Mouse (Mus musculus): Measurements from ENCODE around the gene Auts2. TPM values are rescaled to one million over a fixed set of nuclear protein-coding genes. Genes with fewer than 3 reads are reported as not detected.

Auts2 gene
- polyA plus RNA-seq, 1 experiment from 2014 or later, result 17.0 TPM

GRCm38 (mm10) chr5:131703729-131704128 is 839.4 kb downstream of the Auts2 start:
- Histone ChIP-seq H3K4me3 (no peak overlapping the region), H3K27ac (no peak overlapping the region), H3K27me3 (no peaks in the 10 kb centered on the region), H3K9me3 (no peaks in the 10 kb centered on the region), H3K4me1 (no peaks in the 10 kb centered on the region), H3K9ac (no peak overlapping the region), H3K4me2 (no peak overlapping the region), H3K36me3 (no peaks in the 10 kb centered on the region)
- 63% methylated on average over 6 of the region's 6 CpGs for WGBS
- no peak for ATAC-seq (ENCODE audit: borderline replicate concordance, extremely low read depth, low FRiP score, low TSS enrichment)

- Histone ChIP-seq H3K9ac (no peak overlapping the region), H3K9me3 (no peaks in the 10 kb centered on the region), H3K4me1 (no peaks in the 10 kb centered on the region), H3K27me3 (no peaks in the 10 kb centered on the region), H3K4me2 (no peak overlapping the region), H3K27ac (no peak overlapping the region), H3K4me3 (no peak overlapping the region), H3K36me3 (no peaks in the 10 kb centered on the region)
- no peak for ATAC-seq (ENCODE audit: borderline replicate concordance, extremely low read depth, low FRiP score, low TSS enrichment)
- 78% methylated on average over 6 of the region's 6 CpGs for WGBS
Observed at GRCm38 (mm10) chr5:131702840-131703392, 840.2 kb downstream of the Auts2 start.

- no peaks in the 10 kb centered on the region for H3K4me1 ChIP-seq
- H3K9me3 ChIP-seq, result no peaks in the 10 kb centered on the region
- H3K36me3 ChIP-seq, result no peaks in the 10 kb centered on the region
- no peak overlapping the region for H3K27ac ChIP-seq
- H3K4me2 ChIP-seq, result no peak overlapping the region
- no peaks in the 10 kb centered on the region for H3K27me3 ChIP-seq
- no peak overlapping the region for H3K9ac ChIP-seq
- no peak overlapping the region for H3K4me3 ChIP-seq
- no peak for ATAC-seq (ENCODE audit: borderline replicate concordance, extremely low read depth, low FRiP score, low TSS enrichment)
- WGBS, result 96% methylated on average over 7 of the region's 7 CpGs
Observed at GRCm38 (mm10) chr5:131698900-131699299, 844.2 kb downstream of the Auts2 start.

- 66% methylated on average over 1 of the region's 1 CpGs for WGBS
- Histone ChIP-seq H3K27ac (no peak overlapping the region), H3K9me3 (no peaks in the 10 kb centered on the region), H3K4me3 (no peak overlapping the region), H3K9ac (no peak overlapping the region), H3K27me3 (no peaks in the 10 kb centered on the region), H3K4me1 (no peaks in the 10 kb centered on the region), H3K36me3 (no peaks in the 10 kb centered on the region), H3K4me2 (no peak overlapping the region)
- no peak for ATAC-seq (ENCODE audit: borderline replicate concordance, extremely low read depth, low FRiP score, low TSS enrichment)
Observed at GRCm38 (mm10) chr5:131690781-131691180, 852.4 kb downstream of the Auts2 start.

DNA sequence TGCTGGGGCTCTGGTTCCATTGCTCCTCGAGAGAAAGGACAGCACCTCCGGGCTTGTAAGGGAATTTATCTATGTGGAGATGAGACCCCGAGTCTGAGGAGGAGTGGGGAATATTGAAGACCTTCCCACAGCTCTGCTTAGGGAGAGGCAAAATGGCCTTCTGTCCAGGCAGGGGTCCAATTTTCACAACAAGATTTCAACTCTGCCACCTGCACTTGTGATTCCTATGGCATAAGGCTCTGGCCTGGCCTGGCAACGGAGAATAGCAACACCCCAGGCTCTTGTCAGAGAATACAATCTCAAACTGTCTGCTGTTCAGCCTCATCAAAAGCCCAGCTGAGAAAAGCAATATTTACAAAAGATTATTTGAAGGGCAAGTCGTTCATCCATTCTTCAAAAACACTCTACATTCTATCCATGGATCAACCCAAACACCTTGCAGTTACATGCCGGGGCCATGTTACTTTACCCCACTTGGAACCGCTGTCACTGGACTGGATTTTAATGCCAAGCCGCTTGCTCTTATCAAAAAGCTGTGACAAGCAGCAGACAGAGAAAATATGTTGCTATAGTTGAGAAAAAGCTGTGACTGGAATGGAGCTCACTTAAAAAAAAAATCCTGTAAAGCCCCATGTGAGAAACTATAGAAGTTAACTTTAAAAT is 856.1 kb downstream of the Auts2 start:
- Histone ChIP-seq H3K9ac (no peak overlapping the region), H3K4me3 (no peak overlapping the region), H3K4me2 (no peak overlapping the region), H3K9me3 (no peaks in the 10 kb centered on the region), H3K36me3 (no peaks in the 10 kb centered on the region), H3K27ac (no peak overlapping the region), H3K27me3 (no peaks in the 10 kb centered on the region), H3K4me1 (no peaks in the 10 kb centered on the region)
- ATAC-seq (ENCODE audit: borderline replicate concordance, extremely low read depth, low FRiP score, low TSS enrichment), result no peak
- 55% methylated on average over 8 of the region's 8 CpGs for WGBS

- H3K36me3 ChIP-seq, result no peaks in the 10 kb centered on the region
- H3K4me2 ChIP-seq, result no peak overlapping the region
- H3K27me3 ChIP-seq, result no peaks in the 10 kb centered on the region
- no peak for ATAC-seq (ENCODE audit: borderline replicate concordance, extremely low read depth, low FRiP score, low TSS enrichment)
- whole genome bisulfite sequencing, result 83% methylated on average over 12 of the region's 12 CpGs
- H3K9me3 ChIP-seq, result no peaks in the 10 kb centered on the region
- no peak overlapping the region for H3K9ac ChIP-seq
- no peak overlapping the region for H3K4me3 ChIP-seq
- H3K27ac ChIP-seq, result no peak overlapping the region
- H3K4me1 ChIP-seq, result no peaks in the 10 kb centered on the region
Observed at GRCm38 (mm10) chr5:131680127-131680845, 862.9 kb downstream of the Auts2 start.

- H3K4me1 ChIP-seq, result no peaks in the 10 kb centered on the region
- 84% methylated on average over 1 of the region's 1 CpGs for WGBS
- H3K36me3 ChIP-seq, result no peaks in the 10 kb centered on the region
- H3K27ac ChIP-seq, result no peak overlapping the region
- H3K27me3 ChIP-seq, result no peaks in the 10 kb centered on the region
- ATAC-seq (ENCODE audit: borderline replicate concordance, extremely low read depth, low FRiP score, low TSS enrichment), result no peak
- no peak overlapping the region for H3K9ac ChIP-seq
- H3K4me3 ChIP-seq, result no peak overlapping the region
- no peaks in the 10 kb centered on the region for H3K9me3 ChIP-seq
- H3K4me2 ChIP-seq, result no peak overlapping the region
Observed at GRCm38 (mm10) chr5:131679523-131679922, 863.6 kb downstream of the Auts2 start.

- Histone ChIP-seq H3K9ac (no peak overlapping the region), H3K27me3 (no peaks in the 10 kb centered on the region), H3K4me1 (no peaks in the 10 kb centered on the region), H3K4me2 (no peak overlapping the region), H3K27ac (no peak overlapping the region), H3K9me3 (no peaks in the 10 kb centered on the region), H3K36me3 (no peaks in the 10 kb centered on the region), H3K4me3 (no peak overlapping the region)
- 87% methylated on average over 5 of the region's 5 CpGs for WGBS
- no peak for ATAC-seq (ENCODE audit: borderline replicate concordance, extremely low read depth, low FRiP score, low TSS enrichment)
Observed at GRCm38 (mm10) chr5:131677518-131677917, 865.6 kb downstream of the Auts2 start.

DNA sequence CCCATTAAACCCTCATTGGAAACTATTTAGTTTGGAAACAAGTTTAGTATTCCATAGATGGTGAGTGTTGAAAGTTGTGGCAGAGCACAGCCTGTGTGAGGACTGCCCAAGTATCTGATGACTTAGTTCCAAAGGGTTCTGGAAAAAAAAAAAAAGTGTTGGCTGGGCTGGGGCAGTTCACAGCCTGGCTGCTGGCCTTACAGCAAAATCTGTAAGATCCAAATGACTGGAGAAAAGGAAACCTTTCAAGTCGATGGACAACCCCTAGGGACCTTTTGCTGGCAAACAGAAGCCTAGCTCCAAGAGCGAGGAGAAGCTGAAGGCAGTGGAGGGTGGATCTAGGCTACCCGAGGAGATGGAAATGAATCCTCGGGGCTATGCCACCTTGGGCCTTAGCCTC is 869.4 kb downstream of the Auts2 start:
- 81% methylated on average over 4 of the region's 4 CpGs for WGBS
- no peak overlapping the region for H3K4me2 ChIP-seq
- H3K4me3 ChIP-seq, result no peak overlapping the region

DNA sequence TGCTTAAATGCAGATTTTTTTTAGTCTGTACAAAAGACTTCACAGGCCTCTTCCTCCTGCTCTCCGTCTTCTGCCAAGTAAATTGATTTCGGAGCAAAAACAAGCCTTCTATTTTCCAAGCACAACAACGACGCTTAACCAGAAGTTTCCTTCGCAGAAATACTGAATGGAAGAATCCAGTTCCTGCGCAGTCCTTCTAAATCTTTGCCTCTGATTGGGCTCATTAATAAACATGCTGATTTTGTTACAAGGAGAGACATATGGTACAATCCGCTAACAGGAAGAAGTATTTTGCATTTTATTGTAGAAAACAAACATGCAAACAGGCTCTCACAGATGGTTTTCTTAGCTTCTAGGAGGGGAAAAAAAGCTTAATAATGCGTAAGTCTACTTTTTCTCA is 878.1 kb downstream of the Auts2 start:
- ATAC-seq (ENCODE audit: borderline replicate concordance, extremely low read depth, low FRiP score, low TSS enrichment), result no peak
- Histone ChIP-seq H3K9ac (no peak overlapping the region), H3K4me2 (no peak overlapping the region), H3K4me1 (no peaks in the 10 kb centered on the region), H3K9me3 (no peaks in the 10 kb centered on the region), H3K36me3 (no peaks in the 10 kb centered on the region), H3K27me3 (no peaks in the 10 kb centered on the region), H3K27ac (no peak overlapping the region), H3K4me3 (no peak overlapping the region)
- 89% methylated on average over 8 of the region's 8 CpGs for WGBS

More for the DNA sequence above, 869.4 kb downstream of the Auts2 start:
- H3K36me3 ChIP-seq, result no peaks in the 10 kb centered on the region
- H3K27ac ChIP-seq, result no peak overlapping the region
- H3K27me3 ChIP-seq, result no peaks in the 10 kb centered on the region
- no peaks in the 10 kb centered on the region for H3K9me3 ChIP-seq
- H3K9ac ChIP-seq, result no peak overlapping the region
- H3K4me1 ChIP-seq, result no peaks in the 10 kb centered on the region
- no peak for ATAC-seq (ENCODE audit: borderline replicate concordance, extremely low read depth, low FRiP score, low TSS enrichment)

DNA sequence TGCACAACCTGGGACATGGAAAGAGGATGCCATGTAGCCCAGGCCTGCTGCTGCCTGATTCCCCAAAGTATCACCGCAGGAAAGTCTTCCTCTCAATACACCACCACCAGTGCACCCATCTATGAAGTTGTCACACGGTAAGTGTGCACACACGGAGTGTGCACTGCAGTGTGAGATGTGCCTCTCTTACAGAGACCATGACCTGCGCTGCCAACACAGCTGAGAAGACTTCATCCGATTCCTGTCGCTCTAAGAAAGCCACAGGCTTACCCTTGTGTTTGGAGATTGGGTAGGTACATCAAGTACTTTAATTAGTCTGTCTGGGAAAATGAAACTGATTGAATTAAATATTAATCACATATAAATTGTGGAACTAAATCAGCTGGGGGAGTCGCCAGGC is 878.5 kb downstream of the Auts2 start:
- Histone ChIP-seq H3K4me1 (no peaks in the 10 kb centered on the region), H3K9ac (no peak overlapping the region), H3K4me3 (no peak overlapping the region), H3K9me3 (no peaks in the 10 kb centered on the region), H3K27ac (no peak overlapping the region), H3K4me2 (no peak overlapping the region), H3K36me3 (no peaks in the 10 kb centered on the region), H3K27me3 (no peaks in the 10 kb centered on the region)
- 91% methylated on average over 7 of the region's 7 CpGs for WGBS
- ATAC-seq (ENCODE audit: borderline replicate concordance, extremely low read depth, low FRiP score, low TSS enrichment), result no peak

GRCm38 (mm10) chr5:131662657-131663056 is 880.5 kb downstream of the Auts2 start:
- Histone ChIP-seq H3K4me1 (no peaks in the 10 kb centered on the region), H3K9me3 (no peaks in the 10 kb centered on the region), H3K27me3 (no peaks in the 10 kb centered on the region), H3K27ac (no peak overlapping the region), H3K36me3 (no peaks in the 10 kb centered on the region), H3K4me2 (no peak overlapping the region), H3K9ac (no peak overlapping the region), H3K4me3 (no peak overlapping the region)
- ATAC-seq (ENCODE audit: borderline replicate concordance, extremely low read depth, low FRiP score, low TSS enrichment), result no peak
- 87% methylated on average over 2 of the region's 2 CpGs for WGBS

All from lung, embryonic 15.5 days (tissue).